Mouse (Mus musculus) spleen, adult 10 weeks (tissue): ENCODE data around the gene Lrrc34. TPM values are rescaled to one million over a fixed set of nuclear protein-coding genes. Genes with fewer than 3 reads are reported as not detected.

Source experiments
- polyA plus RNA-seq: library from polyadenylated mRNA; stranded (reverse); fragments of 350-450 nt; fragmentation: Illumina TruSeq; extraction: RNeasy Lipid Tissue Mini Kit (QIAGEN cat#74804); gene quantifications from one replicate; pipeline ENCODE4 v1.2.3, GENCODE M21; 2015; ENCODE audit warnings: low replicate concordance; ENCODE audit not compliant: insufficient read depth

Lrrc34 gene
- not detected for polyA plus RNA-seq

DNA sequence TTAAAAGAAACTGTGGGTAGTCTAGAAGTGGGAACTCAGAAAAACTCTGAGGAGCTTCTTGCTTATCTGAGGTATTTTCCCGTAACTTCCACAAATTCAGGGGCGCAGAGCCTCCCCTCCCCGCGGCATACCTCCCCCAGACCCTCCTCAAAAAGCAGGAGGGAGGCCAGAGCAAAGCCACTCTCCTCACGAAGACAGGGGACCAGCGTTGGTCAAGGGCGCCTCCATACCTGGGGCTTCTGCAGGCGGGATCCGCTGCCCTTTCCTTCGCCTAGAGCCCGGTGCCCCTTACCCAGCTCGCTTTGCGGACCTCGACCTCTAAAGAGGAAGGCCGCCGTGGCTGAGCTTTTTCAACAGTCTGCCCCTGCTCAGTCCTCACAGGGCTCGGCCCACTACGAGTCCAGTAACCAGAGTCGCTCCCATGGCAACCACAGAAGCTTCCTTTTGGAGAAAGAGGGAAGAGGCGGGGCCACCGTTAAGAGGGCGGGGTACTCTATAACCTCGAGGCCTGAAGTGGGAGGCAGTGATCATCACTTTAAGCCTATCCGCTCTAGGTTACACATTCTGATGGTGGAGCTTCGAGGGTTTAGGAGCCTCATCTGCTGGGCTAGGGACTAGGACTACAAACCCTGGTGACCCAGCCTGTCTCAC lies at the start of gene Lrrc34:
Gene Lrrc34, minus strand, starts transcription at position 430 of the 651 bp plus-strand sequence.

DNA sequence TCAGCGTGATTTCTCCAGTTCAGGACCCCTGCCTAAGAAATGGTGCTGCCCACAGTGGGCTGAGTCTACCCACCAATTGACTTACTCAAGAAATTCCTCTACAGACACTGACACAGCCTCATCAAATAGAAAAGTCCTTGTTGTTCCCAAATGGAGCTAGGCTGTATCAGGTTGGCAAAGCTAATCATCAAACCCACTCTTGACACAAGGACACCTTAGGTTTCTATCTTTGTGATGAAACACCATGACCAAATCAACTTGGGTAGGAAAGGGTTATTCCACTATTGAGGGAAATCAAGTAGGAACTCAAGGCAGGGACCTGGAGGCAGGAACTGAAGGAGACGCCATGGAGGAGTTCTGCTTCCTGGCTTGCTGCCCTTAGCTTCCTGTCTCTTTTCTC lies 3.5 kb downstream of the Lrrc34 start, which contains the start of gene Lrriq4:
Gene Lrriq4, plus strand, starts transcription at position 301 of the 400 bp plus-strand sequence.

DNA sequence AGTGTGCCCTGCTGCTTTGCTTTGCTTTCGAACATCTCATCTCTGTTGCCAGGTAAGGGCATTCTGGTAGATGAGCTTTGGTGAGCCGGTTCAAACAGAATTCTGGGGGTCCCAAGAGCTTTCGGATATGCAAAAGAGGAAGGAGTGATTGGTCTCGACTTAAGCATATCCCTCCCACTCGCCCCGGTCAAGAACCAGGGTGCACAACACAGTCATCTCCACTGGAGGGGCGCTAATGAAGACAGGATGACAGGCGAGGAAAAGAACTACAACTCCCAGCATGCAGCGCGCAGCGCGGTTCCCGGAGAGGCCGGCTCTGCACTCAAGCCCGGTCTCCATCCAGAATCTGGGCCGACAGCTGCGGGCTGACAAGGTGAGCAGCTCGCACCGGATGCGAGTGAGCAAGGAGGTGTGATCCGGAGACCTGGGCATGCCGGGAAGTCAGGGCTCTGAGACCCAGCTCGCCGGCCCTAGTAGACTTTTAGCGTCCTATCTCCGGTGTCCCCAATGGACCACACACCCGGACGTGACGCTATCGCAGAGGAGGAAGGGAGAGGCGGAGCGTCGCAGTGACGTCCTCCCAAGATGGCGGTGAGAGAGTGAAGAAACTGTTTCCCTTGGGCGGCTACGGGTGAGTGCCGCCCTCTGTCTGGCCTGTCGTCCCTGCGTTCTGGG lies 45.5 kb downstream of the Lrrc34 start, which contains the start of gene Mynn:
Gene Mynn, plus strand, starts transcription at position 1 of the 675 bp plus-strand sequence.

DNA sequence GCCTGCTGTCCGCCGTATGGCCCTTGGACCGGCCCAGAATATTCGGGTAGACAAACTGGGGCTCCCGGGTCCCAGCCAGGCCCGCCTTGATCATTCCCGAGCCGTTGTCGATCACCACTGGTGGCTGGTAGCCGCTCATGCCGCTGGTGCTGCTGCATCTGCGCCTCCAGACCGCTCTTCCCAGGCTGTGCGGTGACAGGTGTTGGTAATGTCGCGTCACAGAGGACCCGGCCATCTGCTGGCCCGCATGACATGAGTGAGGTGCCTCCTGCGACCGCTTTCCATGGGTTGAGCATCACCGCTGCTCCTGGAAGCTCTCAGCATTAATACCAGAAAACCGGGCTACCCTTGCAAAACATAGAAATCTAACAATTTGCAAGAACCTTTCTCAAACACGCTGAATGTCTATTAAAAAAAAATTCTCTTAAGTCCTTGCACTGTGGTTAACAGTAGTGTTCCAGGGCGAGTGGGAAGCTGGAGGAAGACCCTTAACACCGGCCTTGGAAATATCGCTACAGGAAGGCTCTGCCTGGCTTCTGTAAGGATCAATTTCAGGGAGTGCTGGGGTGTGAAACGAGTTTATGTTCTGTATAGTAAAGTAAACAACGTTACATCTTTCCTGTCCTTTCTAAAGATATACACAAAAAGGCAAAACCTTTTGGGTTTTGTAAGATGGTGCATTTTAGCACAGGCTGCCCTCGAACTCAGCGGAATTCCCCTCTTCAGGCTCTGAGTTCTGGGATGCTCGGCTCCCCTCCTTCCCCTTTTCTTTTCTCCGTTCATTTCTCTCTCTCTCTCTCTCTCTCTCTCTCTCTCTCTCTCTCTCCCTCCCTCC lies 47.7 kb downstream of the Lrrc34 start, which contains the start of gene Actrt3:
Gene Actrt3, minus strand, starts transcription at position 229 of the 835 bp plus-strand sequence.

Other genes starting within 250 kb of the Lrrc34 start
- gene Mecom, start 99.9 kb downstream of the Lrrc34 start, polyA plus RNA-seq, result 2.9 TPM
- not detected for gene Actrt3, start 47.9 kb downstream of the Lrrc34 start, polyA plus RNA-seq
- 28.7 TPM for gene Mynn, start 45.8 kb downstream of the Lrrc34 start, polyA plus RNA-seq
- gene Lrriq4, start 3.4 kb downstream of the Lrrc34 start, polyA plus RNA-seq, result not detected
- gene Lrrc31, start 52.0 kb upstream of the Lrrc34 start, polyA plus RNA-seq, result not detected
- not detected for gene Samd7, start 98.4 kb upstream of the Lrrc34 start, polyA plus RNA-seq
- gene Sec62, start 145.0 kb upstream of the Lrrc34 start, polyA plus RNA-seq, result 79.5 TPM
- 6.7 TPM for gene Gpr160, start 208.1 kb upstream of the Lrrc34 start, polyA plus RNA-seq